Mouse (Mus musculus) stomach, postnatal 0 days (tissue): Measurements from ENCODE around the gene Cyb5r2. TPM values are rescaled to one million over a fixed set of nuclear protein-coding genes. Genes with fewer than 3 reads are reported as not detected.

Experiments
- ATAC-seq: fragments of 200-750 bp; cut with Nextera tagmentation; 2 replicates; pipeline ENCODE4 v1.8.0; 2017; ENCODE audit not compliant: low FRiP score, low TSS enrichment
- DNase-seq: peaks from one replicate; pipeline ENCODE4 v3.0.0-alpha.2; 2016; ENCODE audit warnings: low spot score
- H3K27ac ChIP-seq: fragments of 300-500 bp; sonication (generic); replicated peaks from 2 replicates; pipeline ENCODE4 v1.5.1; 2014; ENCODE audit warnings: mild to moderate bottlenecking, control low read depth
- H3K27me3 ChIP-seq: fragments of 300-500 bp; sonication (generic); 2 replicates; pipeline ENCODE4 v1.6.1; 2014; ENCODE audit warnings: low read length; ENCODE audit not compliant: control insufficient read depth, insufficient read depth
- H3K36me3 ChIP-seq: fragments of 300-500 bp; sonication (generic); 2 replicates; pipeline ENCODE4 v1.6.1; 2014; ENCODE audit warnings: low read length, mixed read lengths; ENCODE audit not compliant: control insufficient read depth, insufficient read depth
- H3K4me1 ChIP-seq: fragments of 300-500 bp; sonication (generic); replicated peaks from 2 replicates; pipeline ENCODE4 v1.6.1; 2014; ENCODE audit warnings: antibody characterized with exemption; ENCODE audit not compliant: control insufficient read depth, insufficient read depth
- H3K4me2 ChIP-seq: fragments of 300-500 bp; sonication (generic); replicated peaks from 2 replicates; pipeline ENCODE4 v1.6.1; 2014; ENCODE audit warnings: low read depth, mild to moderate bottlenecking, control low read depth, moderate library complexity
- H3K4me3 ChIP-seq: fragments of 300-500 bp; sonication (generic); 2 replicates; pipeline ENCODE4 v1.5.1; 2014; ENCODE audit warnings: low read depth, low read length, control low read depth
- H3K9ac ChIP-seq: fragments of 300-500 bp; sonication (generic); 2 replicates; pipeline ENCODE4 v1.6.1; 2014; ENCODE audit warnings: mild to moderate bottlenecking, low read length, control low read depth, mixed read lengths
- H3K9me3 ChIP-seq: fragments of 300-500 bp; sonication (generic); 2 replicates; pipeline ENCODE4 v1.6.1; 2016; ENCODE audit warnings: low read length; ENCODE audit not compliant: control insufficient read depth
- CTCF ChIP-seq: IDR thresholded peaks from 2 replicates; pipeline ENCODE4 v1.5.1; 2016; ENCODE audit warnings: antibody characterized with exemption, low read depth, mild to moderate bottlenecking, moderate library complexity
- EP300 ChIP-seq: optimal IDR thresholded peaks from 2 replicates; pipeline ENCODE3; 2016; ENCODE audit warnings: antibody characterized with exemption
- WGBS: fragments of 180-500 bp; shearing (Covaris S2); extraction: QIAGEN DNeasy Blood & Tissue Kit; methylation state at CpG from one replicate; pipeline ENCODE4 v1.1.7; 2014; 5-methylcytosine and 5-hydroxymethylcytosine counted together
- polyA plus RNA-seq: library from polyadenylated mRNA; unstranded; fragments of >200 nt; fragmentation: Nextera tagmentation; extraction: Ambion mirVana; gene quantifications from 2 replicates; pipeline ENCODE4 v1.2.1, GENCODE M21; 2015

Gene Cyb5r2
- polyA plus RNA-seq, 1 experiment from 2014 or later: 0.04 TPM

DNA sequence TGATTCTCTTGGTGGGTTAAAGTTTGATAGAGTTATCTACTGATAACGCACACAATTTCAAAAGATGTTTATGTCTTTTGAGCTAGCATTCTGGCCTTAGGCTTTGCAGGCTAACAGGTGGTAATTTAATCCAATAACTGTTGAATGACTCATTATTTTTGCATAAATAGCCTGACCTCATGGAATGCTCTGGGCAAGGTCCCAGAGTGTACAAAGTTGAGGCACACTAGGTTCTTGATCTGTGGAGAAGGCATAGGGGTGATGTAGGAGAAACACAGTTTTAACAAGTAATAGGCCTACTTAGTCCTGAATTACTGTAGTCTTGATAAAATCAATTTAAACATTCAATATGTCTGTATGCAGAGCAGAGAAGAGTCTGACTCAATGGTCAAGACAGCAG is 20.4 kb upstream of the Cyb5r2 start:
- TF ChIP-seq EP300 (no peak), CTCF (no peak)
- H3K27ac ChIP-seq: no peak overlapping the region
- H3K36me3 ChIP-seq: no peaks in the 10 kb centered on the region
- 41% methylated on average over 1 of the region's 1 CpGs for WGBS
- no peaks in the 10 kb centered on the region for H3K4me1 ChIP-seq
- no peak overlapping the region for H3K4me2 ChIP-seq
- no peak for DNase-seq
- no peak overlapping the region for H3K9ac ChIP-seq
- no peak for ATAC-seq
- H3K27me3 ChIP-seq: no peaks in the 10 kb centered on the region
- no peaks in the 10 kb centered on the region for H3K9me3 ChIP-seq
- no peak overlapping the region for H3K4me3 ChIP-seq

DNA sequence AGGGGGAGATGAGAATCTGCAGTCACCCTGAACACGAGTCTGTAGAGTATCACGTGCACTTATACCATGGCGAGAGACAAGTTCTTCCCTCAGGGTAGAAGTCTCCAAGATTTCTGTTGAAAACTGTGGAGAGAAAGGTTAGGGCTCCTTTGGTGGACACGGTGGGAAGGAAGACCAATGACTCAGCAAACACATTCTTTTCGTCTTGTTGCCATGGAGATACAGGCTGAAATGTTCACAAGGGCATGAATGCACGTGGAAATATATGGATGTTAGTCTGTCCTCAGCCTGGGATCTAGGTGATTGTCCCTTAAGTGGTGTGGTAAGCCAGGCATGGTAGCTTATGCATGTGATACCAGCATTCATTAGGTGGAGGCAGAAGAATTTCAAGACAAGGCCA is 13.0 kb upstream of the Cyb5r2 start:
- TF ChIP-seq EP300 (no peak), CTCF (no peak)
- no peak for ATAC-seq
- no peaks in the 10 kb centered on the region for H3K27me3 ChIP-seq
- no peaks in the 10 kb centered on the region for H3K36me3 ChIP-seq
- no peak for DNase-seq
- H3K9ac ChIP-seq: no peak overlapping the region
- WGBS: 64% methylated on average over 6 of the region's 6 CpGs
- H3K4me2 ChIP-seq: no peak overlapping the region
- no peaks in the 10 kb centered on the region for H3K9me3 ChIP-seq
- no peak overlapping the region for H3K4me3 ChIP-seq
- H3K4me1 ChIP-seq: no peaks in the 10 kb centered on the region
- no peak overlapping the region for H3K27ac ChIP-seq

DNA sequence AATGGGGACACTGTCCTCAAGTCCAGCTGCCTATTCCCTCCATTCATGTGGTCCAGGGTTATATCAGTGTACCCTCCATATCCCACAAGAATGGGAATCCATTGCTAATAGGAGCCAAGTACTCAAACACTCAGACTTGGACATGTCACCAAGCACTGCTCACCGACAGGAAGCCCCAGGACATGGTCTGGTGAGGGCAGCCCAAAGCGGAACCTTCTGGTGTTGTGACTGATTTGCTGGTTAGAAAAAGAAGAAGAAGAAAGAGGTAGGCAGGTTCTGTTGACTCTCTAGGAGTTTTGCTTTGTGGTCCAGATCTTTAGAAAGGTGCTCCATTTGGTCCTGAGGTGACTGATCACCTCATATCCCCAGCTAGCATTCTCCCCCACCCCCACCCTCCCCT is 1.1 kb downstream of the Cyb5r2 start:
- WGBS: 84% methylated on average over 2 of the region's 2 CpGs
- Histone ChIP-seq H3K27me3 (no peaks in the 10 kb centered on the region), H3K9ac (no peak overlapping the region), H3K4me3 (no peak overlapping the region), H3K4me2 (no peak overlapping the region), H3K27ac (no peak overlapping the region), H3K4me1 (no peaks in the 10 kb centered on the region), H3K9me3 (no peaks in the 10 kb centered on the region), H3K36me3 (no peaks in the 10 kb centered on the region)
- TF ChIP-seq CTCF (no peak), EP300 (no peak)
- no peak for ATAC-seq
- peak; percentile 3 for DNase-seq

DNA sequence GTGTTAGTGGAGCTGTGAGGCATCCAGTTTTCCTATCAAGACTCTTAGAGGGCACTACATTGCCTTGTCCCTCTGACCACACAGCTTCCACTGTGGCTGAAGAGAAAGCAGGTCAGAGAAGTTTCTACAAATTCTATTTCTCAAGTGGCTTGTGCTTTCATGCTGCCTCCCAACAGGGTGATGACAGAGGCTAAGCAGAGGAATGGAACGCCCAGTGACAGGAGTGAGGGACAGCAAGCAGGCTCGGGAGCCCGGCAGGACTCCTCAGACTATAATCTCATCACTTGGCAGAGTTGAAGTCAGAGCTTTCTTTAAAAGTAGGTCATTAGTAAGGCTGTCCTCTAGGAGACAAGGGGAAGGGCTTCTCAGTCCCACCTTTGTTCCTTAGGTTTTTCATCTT is 1.9 kb downstream of the Cyb5r2 start:
- no peaks in the 10 kb centered on the region for H3K9me3 ChIP-seq
- ATAC-seq (no peak), DNase-seq (peak; percentile 11)
- TF ChIP-seq EP300: no peak
- no peak for TF ChIP-seq CTCF
- no peaks in the 10 kb centered on the region for H3K4me1 ChIP-seq
- 64% methylated on average over 3 of the region's 3 CpGs for WGBS
- no peaks in the 10 kb centered on the region for H3K27me3 ChIP-seq
- H3K36me3 ChIP-seq: no peaks in the 10 kb centered on the region
- H3K4me2 ChIP-seq: no peak overlapping the region
- no peak overlapping the region for H3K27ac ChIP-seq
- no peak overlapping the region for H3K4me3 ChIP-seq
- H3K9ac ChIP-seq: no peak overlapping the region

DNA sequence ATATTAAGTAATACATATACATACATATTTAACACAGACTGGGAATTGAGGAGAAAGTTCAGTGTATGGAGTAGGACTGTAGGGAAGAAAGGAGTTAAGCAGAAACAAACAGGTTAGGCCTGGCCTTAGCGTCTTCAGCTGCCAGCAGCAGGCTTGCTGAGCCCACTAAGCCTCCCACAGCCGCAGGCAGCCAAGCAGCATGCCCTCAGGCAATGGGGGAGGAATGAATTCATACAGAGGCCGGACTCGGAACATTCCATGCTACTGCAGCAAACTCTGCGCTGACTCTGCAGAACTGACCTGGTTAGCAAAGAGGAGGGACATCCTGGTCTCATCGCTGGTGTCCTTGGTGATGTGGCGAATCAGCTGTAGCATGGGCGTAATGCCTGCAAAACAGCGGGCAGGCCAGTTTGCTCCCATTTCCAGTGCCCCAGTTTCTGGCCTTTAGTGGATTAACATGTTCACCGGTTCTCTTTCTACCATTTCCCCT is 5.8 kb downstream of the Cyb5r2 start:
- Histone ChIP-seq H3K9me3 (no peaks in the 10 kb centered on the region), H3K9ac (no peak overlapping the region), H3K27me3 (no peaks in the 10 kb centered on the region), H3K4me2 (no peak overlapping the region), H3K36me3 (no peaks in the 10 kb centered on the region), H3K4me3 (no peak overlapping the region), H3K27ac (no peak overlapping the region), H3K4me1 (no peaks in the 10 kb centered on the region)
- no peak for ATAC-seq
- 70% methylated on average over 10 of the region's 10 CpGs for whole genome bisulfite sequencing
- TF ChIP-seq CTCF: no peak
- TF ChIP-seq EP300: no peak
- no peak for DNase-seq

DNA sequence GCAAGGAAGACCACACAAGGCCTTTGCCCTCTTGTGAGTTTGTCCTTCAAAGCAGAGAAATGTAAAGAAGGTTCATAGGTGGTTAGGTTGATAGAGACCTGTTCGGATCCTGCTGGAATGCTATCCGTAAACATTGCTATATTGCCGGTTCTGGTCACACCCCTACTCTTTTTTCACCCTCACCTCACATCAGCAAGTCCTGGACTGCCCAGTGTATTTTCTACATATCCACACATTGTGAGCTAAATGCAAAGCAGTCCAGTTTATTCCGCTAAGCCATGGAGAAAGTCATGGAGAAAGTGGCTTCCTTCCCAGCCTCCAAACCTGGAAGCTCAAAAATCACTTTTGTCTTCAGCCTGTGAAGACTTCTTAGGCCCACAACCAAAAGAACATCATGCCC is 8.1 kb downstream of the Cyb5r2 start:
- TF ChIP-seq EP300 (no peak), CTCF (no peak)
- Histone ChIP-seq H3K36me3 (peaks cover 6% of the 10 kb centered on the region; the same call in 1 of the 2 replicates), H3K27ac (no peak overlapping the region), H3K27me3 (no peaks in the 10 kb centered on the region), H3K9ac (no peak overlapping the region), H3K4me3 (no peak overlapping the region), H3K9me3 (no peaks in the 10 kb centered on the region), H3K4me1 (no peaks in the 10 kb centered on the region), H3K4me2 (no peak overlapping the region)
- DNase-seq (peak; percentile 11), ATAC-seq (no peak)
- WGBS: 69% methylated on average over 4 of the region's 4 CpGs
